Mouse (Mus musculus) embryonic facial prominence, embryonic 12.5 days (tissue): ENCODE data around the gene Tpbpb. TPM values are rescaled to one million over a fixed set of nuclear protein-coding genes. Genes with fewer than 3 reads are reported as not detected.
"Not testable (repeated sequence)": the region's sequence is repeated elsewhere in the genome, so short reads cannot be mapped to it uniquely, and the experiment has no call there.

ENCODE experiments used
- ATAC-seq: fragments of 200-750 bp; cut with Nextera tagmentation; 2 replicates; pipeline ENCODE4 v1.8.0; 2017; ENCODE audit not compliant: insufficient number of reproducible peaks, insufficient read depth, low FRiP score, low TSS enrichment
- H3K27ac ChIP-seq: fragments of 300-500 bp; sonication (generic); 2 replicates; pipeline ENCODE4 v1.5.1; 2016; ENCODE audit warnings: mild to moderate bottlenecking
- H3K27me3 ChIP-seq: fragments of 300-500 bp; sonication (generic); 2 replicates; pipeline ENCODE4 v1.6.1; 2016; ENCODE audit warnings: mild to moderate bottlenecking, moderate library complexity
- H3K36me3 ChIP-seq: fragments of 300-500 bp; sonication (generic); 2 replicates; pipeline ENCODE4 v1.6.1; 2016; ENCODE audit warnings: mild to moderate bottlenecking
- H3K4me1 ChIP-seq: fragments of 300-500 bp; sonication (generic); 2 replicates; pipeline ENCODE4 v1.6.1; 2016
- H3K4me2 ChIP-seq: fragments of 300-500 bp; sonication (generic); replicated peaks from 2 replicates; pipeline ENCODE4 v1.6.1; 2016; ENCODE audit warnings: mild to moderate bottlenecking, moderate library complexity
- H3K4me3 ChIP-seq: fragments of 300-500 bp; sonication (generic); 2 replicates; pipeline ENCODE4 v1.5.1; 2016; ENCODE audit warnings: mild to moderate bottlenecking
- H3K9ac ChIP-seq: fragments of 300-500 bp; sonication (generic); 2 replicates; pipeline ENCODE4 v1.6.1; 2016; ENCODE audit warnings: mild to moderate bottlenecking, moderate library complexity
- H3K9me3 ChIP-seq: fragments of 300-500 bp; sonication (generic); 2 replicates; pipeline ENCODE4 v1.6.1; 2016; ENCODE audit warnings: mild to moderate bottlenecking, moderate library complexity
- WGBS: fragments of 180-500 bp; shearing (Covaris S2); methylation state at CpG from one replicate; pipeline ENCODE4 v1.1.7; 2016; 5-methylcytosine and 5-hydroxymethylcytosine counted together
- polyA plus RNA-seq: library from polyadenylated mRNA; unstranded; fragments of >200 nt; fragmentation: Nextera tagmentation; extraction: Ambion mirVana; gene quantifications from 2 replicates; pipeline ENCODE4 v1.2.1, GENCODE M21; 2016

The Tpbpb gene
- not detected in 2 replicates for polyA plus RNA-seq

DNA sequence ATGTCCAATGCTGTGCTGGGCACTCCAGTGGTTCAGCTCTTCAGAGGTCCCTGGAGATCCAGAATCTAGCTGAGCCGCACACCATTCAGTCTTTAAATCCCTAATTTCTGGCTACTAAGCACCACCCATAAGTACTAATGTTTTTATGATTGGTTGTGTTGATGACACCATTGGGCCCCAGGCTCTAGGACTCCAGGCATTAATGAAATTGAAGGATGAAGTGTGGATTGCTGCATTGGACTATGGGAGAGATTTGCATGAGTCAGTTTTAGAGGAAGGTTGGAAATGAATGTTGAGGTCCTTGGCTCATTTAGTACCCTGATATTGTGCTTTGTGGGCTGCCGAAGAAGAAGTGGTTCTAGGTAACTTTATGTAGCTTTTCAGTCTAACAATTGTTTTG is at the start of gene Tpbpb:
Gene Tpbpb (minus strand): TSS at position 101 of the 400 bp plus-strand sequence.
- H3K4me2 ChIP-seq, H3K27ac ChIP-seq, H3K4me1 ChIP-seq, ATAC-seq, H3K9ac ChIP-seq, H3K36me3 ChIP-seq, H3K27me3 ChIP-seq, H3K4me3 ChIP-seq, H3K9me3 ChIP-seq: not testable (repeated sequence)
- 88% methylated on average over 2 of the region's 2 CpGs for WGBS

- not testable (repeated sequence) for H3K9ac ChIP-seq, H3K4me2 ChIP-seq, H3K27ac ChIP-seq, H3K27me3 ChIP-seq, H3K9me3 ChIP-seq, H3K36me3 ChIP-seq, H3K4me1 ChIP-seq, H3K4me3 ChIP-seq, ATAC-seq
- 78% methylated on average over 3 of the region's 3 CpGs for WGBS
Measured at GRCm38 (mm10) chr13:60941884-60942283, 37.2 kb upstream of the Tpbpb start, which contains the start of gene Tpbpa. Tpbpa (minus strand) TSS chr13:60941984.

GRCm38 (mm10) chr13:60936500-60936901 is 31.8 kb upstream of the Tpbpb start, which contains the start of the genes Gm49391 and Ctla2a:
Gm49391 (minus strand) TSS chr13:60936571.
Ctla2a (minus strand) TSS chr13:60936625.
- WGBS, result 65% methylated on average over 5 of the region's 5 CpGs
- H3K9ac ChIP-seq, result no peak within 1 kb of the TSS

GRCm38 (mm10) chr13:60935490-60935889 is 30.8 kb upstream of the Tpbpb start, which contains the start of gene Gm49393:
Gm49393 (minus strand) TSS chr13:60935590.
- not testable (repeated sequence) for H3K27ac ChIP-seq, H3K36me3 ChIP-seq, H3K4me1 ChIP-seq, H3K4me3 ChIP-seq, ATAC-seq, H3K27me3 ChIP-seq, H3K9ac ChIP-seq, H3K9me3 ChIP-seq, H3K4me2 ChIP-seq
- WGBS, result 69% methylated on average over 2 of the region's 2 CpGs

More at GRCm38 (mm10) chr13:60936500-60936901, 31.8 kb upstream of the Tpbpb start, which contains the start of the genes Gm49391 and Ctla2a:
- Histone ChIP-seq H3K4me3 (no peak within 1 kb of the TSS), H3K27ac (no peak within 1 kb of the TSS), H3K4me2 (no peak within 1 kb of the TSS), H3K36me3 (no peaks in the 10 kb centered on the region), H3K9me3 (peaks cover 5% of the 10 kb centered on the region; the same call in 1 of the 2 replicates), H3K27me3 (no peaks in the 10 kb centered on the region), H3K4me1 (no peaks in the 10 kb centered on the region)
- no peak for ATAC-seq

DNA sequence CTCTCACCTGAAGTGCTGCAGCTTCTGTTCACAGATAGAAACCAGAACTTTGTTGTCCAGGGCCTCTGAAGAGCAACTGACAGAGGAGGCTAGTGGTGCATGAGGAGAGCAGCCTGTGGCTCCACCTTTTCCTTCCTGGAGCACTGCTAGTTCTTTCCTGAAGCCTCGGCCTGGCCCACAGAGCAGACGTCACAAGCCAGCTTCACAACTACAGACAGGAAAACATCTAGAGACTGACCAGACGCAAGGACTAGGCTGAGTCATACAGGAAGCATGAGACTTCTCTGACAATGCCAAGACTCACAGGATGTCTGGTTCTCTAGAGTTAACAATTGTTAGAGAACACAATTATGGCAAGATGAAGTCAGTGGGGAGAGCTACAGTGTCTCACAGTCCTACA is 7.4 kb downstream of the Tpbpb start, which contains the start of gene Ctla2b:
Gene Ctla2b (minus strand): TSS at position 120 of the 400 bp plus-strand sequence.
- Histone ChIP-seq H3K27me3 (no peaks in the 10 kb centered on the region), H3K27ac (no peak within 1 kb of the TSS), H3K4me2 (no peak within 1 kb of the TSS), H3K4me1 (no peaks in the 10 kb centered on the region), H3K4me3 (no peak within 1 kb of the TSS), H3K9me3 (no peaks in the 10 kb centered on the region), H3K9ac (no peak within 1 kb of the TSS), H3K36me3 (no peaks in the 10 kb centered on the region)
- no peak for ATAC-seq
- WGBS, result 73% methylated on average over 3 of the region's 3 CpGs

GRCm38 (mm10) chr13:60896794-60897193 is 7.9 kb downstream of the Tpbpb start, which contains the start of gene Gm49392:
Gm49392 (minus strand) TSS chr13:60896894.
- not testable (repeated sequence) for H3K4me1 ChIP-seq, H3K27me3 ChIP-seq, H3K4me2 ChIP-seq, H3K27ac ChIP-seq, H3K9me3 ChIP-seq, H3K4me3 ChIP-seq, ATAC-seq, H3K9ac ChIP-seq, H3K36me3 ChIP-seq
- 80% methylated on average over 8 of the region's 8 CpGs for WGBS

GRCm38 (mm10) chr13:60895406-60896160 is 9.1 kb downstream of the Tpbpb start:
- H3K9me3 ChIP-seq, result no peaks in the 10 kb centered on the region
- H3K4me3 ChIP-seq, result no peak overlapping the region
- no peaks in the 10 kb centered on the region for H3K4me1 ChIP-seq
- no peak for ATAC-seq
- H3K4me2 ChIP-seq, result no peak overlapping the region
- H3K9ac ChIP-seq, result no peak overlapping the region
- no peaks in the 10 kb centered on the region for H3K27me3 ChIP-seq
- no peaks in the 10 kb centered on the region for H3K36me3 ChIP-seq
- no peak overlapping the region for H3K27ac ChIP-seq

GRCm38 (mm10) chr13:60892301-60892700 is 12.4 kb downstream of the Tpbpb start:
- no peaks in the 10 kb centered on the region for H3K9me3 ChIP-seq
- H3K27me3 ChIP-seq, result no peaks in the 10 kb centered on the region
- no peak overlapping the region for H3K4me2 ChIP-seq
- H3K36me3 ChIP-seq, result no peaks in the 10 kb centered on the region
- no peak overlapping the region for H3K27ac ChIP-seq
- no peak overlapping the region for H3K4me3 ChIP-seq
- no peak for ATAC-seq
- H3K9ac ChIP-seq, result no peak overlapping the region
- H3K4me1 ChIP-seq, result no peaks in the 10 kb centered on the region
- WGBS, result 77% methylated on average over 1 of the region's 1 CpGs

- Histone ChIP-seq H3K4me1 (no peaks in the 10 kb centered on the region), H3K27ac (no peak within 1 kb of the TSS), H3K9me3 (no peaks in the 10 kb centered on the region), H3K4me3 (no peak within 1 kb of the TSS), H3K9ac (no peak within 1 kb of the TSS), H3K36me3 (no peaks in the 10 kb centered on the region), H3K4me2 (no peak within 1 kb of the TSS), H3K27me3 (no peaks in the 10 kb centered on the region)
- ATAC-seq, result no peak
- WGBS, result 75% methylated on average over 1 of the region's 1 CpGs
Measured at GRCm38 (mm10) chr13:60864281-60864680, 40.4 kb downstream of the Tpbpb start, which contains the start of gene 4930486L24Rik. 4930486L24Rik (minus strand) TSS chr13:60864475.

Other genes with a start within 250 kb of the Tpbpb start
- gene BC051665, start 118.5 kb downstream of the Tpbpb start, polyA plus RNA-seq, result not detected in 2 replicates
- gene Ctsll3, start 102.0 kb downstream of the Tpbpb start, polyA plus RNA-seq, result not detected in 2 replicates
- not detected in 2 replicates for gene 4930486L24Rik, start 40.4 kb downstream of the Tpbpb start, polyA plus RNA-seq
- gene Gm49392, start 8.0 kb downstream of the Tpbpb start, polyA plus RNA-seq, result 0.34 TPM in 1 of 2 replicates, not detected in the other
- 1.4 and 1.5 TPM in 2 replicates for gene Ctla2b, start 7.4 kb downstream of the Tpbpb start, polyA plus RNA-seq
- gene Gm49393, start 30.7 kb upstream of the Tpbpb start, polyA plus RNA-seq, result not detected in 2 replicates
- gene Gm49391, start 31.7 kb upstream of the Tpbpb start, polyA plus RNA-seq, result 1.4 and 2.0 TPM in 2 replicates
- gene Ctla2a, start 31.7 kb upstream of the Tpbpb start, polyA plus RNA-seq, result 13.2 and 18.1 TPM in 2 replicates
- gene Tpbpa, start 37.1 kb upstream of the Tpbpb start, polyA plus RNA-seq, result not detected in 2 replicates
- not detected in 2 replicates for gene Ctsj, start 101.1 kb upstream of the Tpbpb start, polyA plus RNA-seq
- not detected in 2 replicates for gene Ctsq, start 135.8 kb upstream of the Tpbpb start, polyA plus RNA-seq